Mouse (Mus musculus): ENCODE results near the gene Gpr156.
A peak's percentile ranks its signal among the peaks of the same experiment; 100 is the strongest.
"Not testable (repeated sequence)": the region's sequence is repeated elsewhere in the genome, so short reads cannot be mapped to it uniquely, and the experiment has no call there.

The Gpr156 gene

DNA sequence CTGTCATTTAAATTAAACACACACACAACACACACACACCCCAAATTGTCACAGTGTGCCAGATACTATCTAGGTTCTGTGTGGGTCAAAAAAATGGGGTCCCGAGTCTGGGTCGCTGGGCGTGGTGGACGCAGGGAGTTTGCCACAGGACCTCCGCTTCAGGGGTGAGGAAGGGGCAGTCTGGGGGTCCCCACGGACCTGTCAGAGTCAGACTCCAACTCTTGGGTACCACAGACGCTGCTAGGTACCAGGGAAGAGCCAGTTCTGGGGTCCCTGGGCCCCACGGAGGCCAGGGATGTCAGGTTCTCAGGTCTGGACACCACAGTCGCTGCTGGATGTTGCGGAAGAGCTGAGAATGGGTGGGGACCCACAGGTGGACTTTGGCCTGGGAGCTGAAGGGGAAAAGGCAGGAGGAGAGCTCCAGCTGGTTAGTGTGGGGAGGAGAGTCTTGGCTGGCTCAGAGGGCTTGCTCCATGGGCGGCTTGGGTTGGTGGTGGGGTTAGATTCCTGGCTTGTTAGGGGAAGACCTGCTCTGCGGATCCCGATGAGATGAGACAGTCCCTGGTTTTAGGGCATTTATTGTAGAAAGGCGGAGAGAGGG is 39.9 kb downstream of the Gpr156 start:
- no peak for DNase-seq (ENCODE audit: low spot score in 2 of 2)

DNA sequence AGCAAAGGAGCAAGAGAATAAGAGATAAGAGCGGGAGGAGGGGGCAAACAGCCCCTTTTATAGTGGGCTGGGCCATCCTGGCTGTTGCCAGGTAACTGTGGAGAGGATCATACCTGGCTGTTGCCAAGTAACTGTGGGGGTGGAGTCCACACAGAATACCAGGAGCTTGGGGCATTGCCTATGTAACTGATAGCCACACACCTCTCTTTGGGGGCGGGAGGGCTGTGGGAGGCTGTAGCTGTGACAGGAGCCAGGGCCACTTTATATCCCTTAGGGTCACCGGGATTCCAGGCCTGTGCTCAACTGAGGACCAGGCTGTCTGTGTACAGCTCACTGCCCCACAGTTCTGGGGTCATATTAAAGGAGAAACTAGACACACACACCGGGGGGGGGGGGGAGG is 40.5 kb downstream of the Gpr156 start:
- no peak for DNase-seq (ENCODE audit: low spot score in 2 of 2)

DNA sequence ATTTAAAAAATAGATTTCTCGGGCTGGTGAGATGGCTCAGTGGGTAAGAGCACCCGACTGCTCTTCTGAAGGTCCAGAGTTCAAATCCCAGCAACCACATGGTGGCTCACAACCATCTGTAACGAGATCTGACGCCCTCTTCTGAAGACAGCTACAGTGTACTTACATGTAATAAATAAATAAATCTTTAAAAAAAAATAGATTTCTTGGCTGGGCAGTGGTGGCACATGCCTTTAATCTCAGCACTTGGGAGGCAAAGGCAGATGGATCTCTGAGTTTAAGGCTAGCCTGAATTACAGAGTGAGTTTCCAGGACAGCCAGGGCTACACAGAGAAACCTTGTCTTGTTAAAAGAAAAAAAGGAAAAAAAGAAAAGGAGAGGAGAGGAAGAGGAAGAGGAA is 46.4 kb downstream of the Gpr156 start:
- DNase-seq (ENCODE audit: low spot score in 2 of 2): not testable (repeated sequence)

DNA sequence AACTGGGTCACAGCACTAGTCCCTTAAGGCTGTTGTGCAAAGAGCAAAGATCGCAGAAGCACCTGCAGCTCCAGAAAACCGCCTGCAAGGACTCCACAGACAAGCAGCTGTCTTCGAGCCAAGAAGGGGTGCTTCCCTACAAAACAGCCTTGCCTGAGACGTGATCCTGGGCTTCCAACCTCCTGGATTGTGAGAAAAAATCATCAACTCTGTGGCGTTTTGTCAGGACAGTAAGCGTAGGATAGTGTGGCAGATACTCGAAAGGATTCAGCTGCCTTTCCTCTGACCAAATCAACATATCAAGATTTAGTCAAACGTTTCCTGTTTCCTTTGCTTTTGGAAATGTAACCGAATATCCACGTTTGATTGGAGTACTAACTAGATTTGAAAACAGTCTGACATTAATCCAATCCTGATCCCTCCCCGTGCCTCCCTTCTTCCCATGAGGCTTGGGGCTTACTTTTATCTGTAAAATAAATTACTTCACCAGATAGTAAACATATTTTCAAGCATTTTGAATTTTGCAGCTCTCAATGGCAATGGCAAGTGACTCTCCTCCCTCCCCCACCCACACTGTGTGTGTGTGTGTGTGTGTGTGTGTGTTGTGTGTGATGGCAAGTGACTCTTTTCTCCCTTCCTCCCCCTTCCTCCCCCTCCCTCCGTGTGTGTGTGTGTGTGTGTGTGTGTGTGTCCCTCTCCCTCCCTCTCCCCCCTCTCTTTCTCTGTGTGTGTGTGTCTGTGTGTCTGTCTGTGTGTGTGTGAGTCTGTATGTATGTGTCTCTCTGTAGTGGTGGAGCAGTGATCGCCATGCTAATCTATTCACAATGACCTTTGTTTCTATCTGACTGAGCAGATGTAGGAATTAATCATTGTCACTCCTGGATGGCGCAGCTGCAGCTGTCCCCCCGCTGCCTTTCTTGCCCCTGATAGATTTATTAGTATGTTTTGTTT is 47.3 kb downstream of the Gpr156 start:
- peak; percentile 65 to 67 for DNase-seq (ENCODE audit: low spot score in 2 of 2)

DNA sequence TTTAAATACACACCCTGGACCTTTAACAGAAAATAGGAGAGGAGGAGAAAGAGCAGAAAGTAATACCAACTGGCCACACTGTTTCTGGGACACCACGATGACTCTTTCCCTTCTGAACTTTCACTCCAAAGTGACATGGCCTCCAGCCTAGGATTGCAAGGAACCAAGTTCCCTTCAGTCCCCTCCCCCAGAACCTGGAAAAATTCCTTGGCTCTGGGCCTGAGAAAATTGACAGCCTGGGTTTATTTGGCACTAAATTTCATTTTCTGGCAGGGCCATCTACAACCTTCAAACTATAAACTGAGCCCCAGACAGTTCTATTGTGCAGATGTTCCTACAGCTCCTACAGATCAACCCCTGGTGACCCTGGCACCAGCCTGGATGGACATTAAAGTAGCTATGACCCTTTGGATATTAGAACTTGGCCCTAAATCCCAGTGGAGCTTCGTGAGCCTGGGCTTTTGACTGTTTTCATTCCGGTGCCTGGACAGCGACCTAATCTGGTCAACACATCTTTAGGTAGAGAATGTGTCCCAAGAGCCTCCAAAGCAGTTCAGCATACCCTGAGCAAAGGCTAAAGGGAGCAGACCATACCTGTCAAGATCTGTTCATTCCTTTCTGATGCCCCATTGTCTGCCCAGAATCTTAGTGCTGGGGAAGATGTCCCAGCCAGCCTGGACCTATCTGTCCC is 48.2 kb downstream of the Gpr156 start:
- DNase-seq (ENCODE audit: low spot score in 2 of 2): no peak

DNA sequence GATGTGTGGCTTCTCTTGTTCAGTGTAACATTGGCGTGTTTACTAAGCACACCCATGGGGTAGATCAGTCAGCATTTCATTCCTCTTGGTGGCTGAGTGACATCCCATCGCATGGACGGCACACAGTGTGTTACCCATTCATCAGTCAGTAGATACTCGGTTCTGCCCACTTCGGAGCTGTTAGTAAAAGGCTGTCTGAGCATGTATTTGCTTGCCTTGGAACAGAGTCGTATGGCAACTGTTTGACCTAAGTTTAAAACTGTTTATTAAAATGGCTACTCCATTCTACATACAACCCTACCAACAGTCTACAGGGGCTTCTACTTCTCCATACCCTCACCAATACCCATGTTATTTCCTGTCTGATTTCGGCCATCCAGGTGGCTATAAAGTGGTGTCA is 50.6 kb downstream of the Gpr156 start:
- no peak for DNase-seq (ENCODE audit: low spot score in 2 of 2)

DNA sequence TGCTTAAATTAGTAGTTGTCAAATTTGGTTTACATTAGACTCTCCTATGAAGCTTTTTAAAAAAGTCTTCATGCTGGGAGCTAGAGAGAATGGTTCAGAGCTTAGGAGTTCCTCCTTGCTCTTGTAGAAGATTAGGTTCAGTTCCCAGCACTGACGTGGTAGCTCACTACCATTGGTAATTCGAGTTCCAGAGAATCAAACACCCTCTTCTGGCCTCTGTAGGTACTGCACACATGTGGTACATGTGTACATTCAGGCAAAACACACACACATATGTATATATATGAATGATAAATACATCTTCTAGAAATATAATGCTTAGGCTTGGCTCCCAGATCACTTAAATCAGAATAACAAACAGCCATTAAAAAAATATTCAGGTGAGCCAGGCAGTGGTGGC is 51.1 kb downstream of the Gpr156 start:
- no peak for DNase-seq (ENCODE audit: low spot score in 2 of 2)

- DNase-seq (ENCODE audit: low spot score in 2 of 2): no peak
Measured at GRCm38 (mm10) chr16:37971522-37971921, 55.2 kb downstream of the Gpr156 start.

GRCm38 (mm10) chr16:37972357-37972756 is 56.1 kb downstream of the Gpr156 start:
- DNase-seq (ENCODE audit: low spot score in 2 of 2): no peak

DNA sequence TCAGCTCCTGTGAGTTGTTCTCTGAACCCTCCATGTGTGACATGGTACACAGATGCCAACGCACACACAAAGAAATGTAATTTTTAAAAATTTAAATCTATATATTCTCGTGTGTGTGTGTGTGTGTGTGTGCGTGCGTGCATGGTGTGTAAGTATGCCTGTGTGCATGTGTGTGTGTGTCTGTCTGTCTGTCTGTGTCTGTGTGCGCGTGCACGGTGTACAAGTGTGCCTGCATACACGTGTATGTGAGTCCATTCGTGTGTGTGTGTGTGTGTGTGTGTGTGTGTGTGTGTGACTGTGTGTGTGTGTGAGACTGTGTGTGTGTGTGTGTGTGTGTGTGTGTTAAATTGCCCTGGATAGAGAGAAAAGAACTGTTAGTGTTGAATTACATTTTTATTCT is 56.9 kb downstream of the Gpr156 start:
- DNase-seq (ENCODE audit: low spot score in 2 of 2): not testable (repeated sequence)

- no peak for DNase-seq (ENCODE audit: low spot score in 2 of 2)
Measured at GRCm38 (mm10) chr16:37973855-37974519, 57.7 kb downstream of the Gpr156 start.

DNA sequence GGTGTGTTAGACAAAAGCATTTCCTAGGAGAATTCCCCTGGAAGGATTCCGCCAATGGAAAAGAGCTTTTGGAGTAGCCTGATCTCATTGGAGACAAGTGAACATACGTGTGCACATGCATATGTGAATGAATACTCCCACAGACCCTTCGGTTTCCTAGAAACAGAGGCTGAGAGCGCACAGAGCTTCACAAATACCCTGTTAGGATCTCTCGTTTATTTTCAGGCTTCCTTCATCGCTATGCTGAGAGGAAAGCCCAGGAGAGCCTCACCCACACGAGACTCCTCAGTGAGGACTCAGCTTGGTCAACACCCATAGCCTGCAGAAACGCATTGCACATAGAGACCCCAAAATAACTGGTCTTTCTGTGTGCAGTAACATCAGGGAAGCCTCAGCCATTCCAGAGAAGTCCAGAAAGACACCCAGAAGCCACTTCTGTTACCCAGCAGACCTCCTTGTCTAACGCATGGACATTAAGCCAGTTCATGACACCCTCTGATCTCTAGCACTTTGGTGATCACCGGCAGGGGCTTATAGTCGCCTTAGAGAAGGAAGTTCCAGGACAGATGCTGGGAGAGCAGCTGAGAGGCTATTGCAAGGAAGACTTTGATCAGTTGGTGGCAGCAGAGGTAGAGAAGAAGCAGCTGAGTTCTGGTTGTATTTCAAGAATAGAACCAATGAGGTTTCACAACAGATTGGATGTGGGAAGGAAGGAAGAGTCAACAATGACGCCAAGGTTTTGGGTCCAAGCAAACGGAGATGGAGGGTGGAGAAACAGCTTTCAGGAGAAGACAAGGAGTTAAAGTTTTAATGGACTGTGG is 58.4 kb downstream of the Gpr156 start:
- peak in 1 of 2 experiments; percentile 39 for DNase-seq (ENCODE audit: low spot score in 2 of 2)

GRCm38 (mm10) chr16:37981907-37982306 is 65.6 kb downstream of the Gpr156 start:
- no peak for DNase-seq (ENCODE audit: low spot score in 2 of 2)

- DNase-seq (ENCODE audit: low spot score in 2 of 2): no peak
Measured at GRCm38 (mm10) chr16:37988211-37988865, 72.0 kb downstream of the Gpr156 start.

DNA sequence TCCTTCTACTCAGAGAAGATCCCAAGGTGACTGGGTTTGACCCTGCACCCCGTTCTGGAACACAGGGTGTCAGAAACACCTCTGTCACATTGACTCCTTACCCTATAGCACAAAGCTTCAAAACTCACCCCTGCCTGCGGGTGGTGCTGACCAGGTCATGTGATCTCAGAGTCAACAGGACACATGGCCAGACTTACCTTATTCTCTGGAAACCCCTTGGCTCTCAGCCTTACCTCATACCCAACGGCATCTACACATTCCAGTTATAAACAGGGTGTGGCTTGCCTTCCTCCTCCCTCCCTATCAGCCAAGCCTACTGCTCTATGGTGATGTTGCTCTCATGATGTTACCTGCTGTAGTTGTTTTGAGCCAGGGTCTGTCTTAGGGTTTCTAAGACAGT is 73.5 kb downstream of the Gpr156 start:
- DNase-seq (ENCODE audit: low spot score in 2 of 2): no peak

- DNase-seq (ENCODE audit: low spot score in 2 of 2): no peak
Measured at GRCm38 (mm10) chr16:37990553-37991344, 74.5 kb downstream of the Gpr156 start.

GRCm38 (mm10) chr16:37992806-37993205 is 76.5 kb downstream of the Gpr156 start:
- DNase-seq (ENCODE audit: low spot score in 2 of 2): no peak

- peak; percentile 49 to 63 for DNase-seq (ENCODE audit: low spot score in 2 of 2)
Measured at GRCm38 (mm10) chr16:37994647-37995046, 78.4 kb downstream of the Gpr156 start.

DNA sequence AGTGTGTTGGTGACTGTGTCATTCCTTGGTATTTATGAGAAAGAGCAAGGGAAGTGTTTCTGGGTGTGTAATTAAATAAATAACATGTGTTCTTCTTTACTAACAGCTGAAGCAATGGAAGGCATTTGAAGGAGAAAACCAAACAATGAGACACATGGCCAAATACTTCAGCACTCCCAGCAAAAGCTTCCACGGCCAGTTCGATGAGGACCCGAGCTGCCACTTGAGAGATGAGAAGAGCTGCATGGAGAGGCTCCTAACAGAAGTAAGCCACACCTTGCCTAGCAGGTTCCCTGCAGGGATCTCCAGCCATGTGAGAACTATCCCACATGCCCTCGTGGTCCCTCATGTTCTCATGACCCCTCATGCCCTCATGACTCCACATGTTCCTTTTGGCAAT is 81.5 kb downstream of the Gpr156 start:
- no peak for DNase-seq (ENCODE audit: low spot score in 2 of 2)

- no peak for DNase-seq (ENCODE audit: low spot score in 2 of 2)
Measured at GRCm38 (mm10) chr16:37999762-38000161, 83.5 kb downstream of the Gpr156 start.

Data from thymus, postnatal 10 days (tissue).